Mouse (Mus musculus): ENCODE measurements around the gene Eef2k.

GRCm38 (mm10) chr7:120874764-120875539 lies 32.3 kb downstream of the Eef2k start:
- TF ChIP-seq EP300 (IDR thresholded peaks at IDR 0.05; ENCODE audit: low read depth) (peak; percentile 97), CTCF (IDR thresholded peaks at IDR 0.05; ENCODE audit: low read depth) (peak; percentile 21)
